Mouse (Mus musculus): ENCODE measurements around the gene Fgf13. TPM values are rescaled to one million over a fixed set of nuclear protein-coding genes. Genes with fewer than 3 reads are reported as not detected.

Fgf13 gene
- 104 and 105 TPM in 2 replicates for polyA plus RNA-seq (2012; rRNA removed)

DNA sequence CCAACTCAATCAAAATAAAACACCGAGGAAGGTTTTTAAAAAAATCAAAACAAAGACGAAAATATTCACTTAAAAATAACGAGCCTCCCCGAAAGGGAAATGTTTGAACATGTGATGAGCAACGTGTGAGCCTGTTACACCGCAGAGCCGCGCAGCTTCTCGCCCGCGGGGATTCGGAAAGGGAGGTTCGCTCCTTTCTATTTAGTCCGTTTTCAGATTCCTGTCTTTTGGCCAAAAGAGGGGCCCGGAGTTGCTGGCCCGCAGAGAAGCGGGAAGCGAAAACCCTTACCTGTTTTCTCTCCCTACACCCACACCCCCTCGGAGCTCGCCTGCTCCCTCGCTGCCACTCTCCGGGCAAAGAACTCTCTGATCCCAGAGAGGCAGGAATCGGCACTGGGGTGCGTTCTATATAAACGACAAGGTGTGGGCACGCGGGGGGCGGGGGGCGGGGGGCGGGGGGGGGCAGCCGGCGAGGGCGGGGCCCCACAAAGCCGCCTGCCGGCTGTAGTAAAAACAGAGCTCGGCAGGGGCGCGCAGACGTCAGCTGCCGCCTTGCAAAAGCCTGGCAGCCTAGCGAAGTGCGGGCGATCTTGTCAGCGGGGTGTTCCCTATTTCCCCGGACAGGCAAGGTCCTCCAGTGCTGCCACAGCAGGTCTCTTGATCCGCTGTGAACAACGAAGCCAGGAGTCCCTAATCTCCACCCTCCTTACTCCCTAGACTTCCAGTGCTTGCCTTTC lies at the start of gene Fgf13:
Fgf13 (minus strand) TSS at position 377 of the 737 bp plus-strand sequence.
- Histone ChIP-seq H3K27ac (ENCODE audit: insufficient read depth, low read length) (no peak within 1 kb of the TSS), H3K4me3 (ENCODE audit: insufficient read depth, low read length) (peak within 1 kb of the TSS; percentile 57), H3K4me1 (ENCODE audit: control insufficient read depth, insufficient read depth, low read length) (peaks cover 1% of the 10 kb centered on the region; the same call in 1 of the 2 replicates)
- TF ChIP-seq POLR2A (IDR thresholded peaks at IDR 0.05; ENCODE audit: extremely low read depth, insufficient read depth, low read length) (no peak), CTCF (IDR thresholded peaks at IDR 0.05; ENCODE audit: extremely low read depth, insufficient read depth, low read length) (no peak)

DNA sequence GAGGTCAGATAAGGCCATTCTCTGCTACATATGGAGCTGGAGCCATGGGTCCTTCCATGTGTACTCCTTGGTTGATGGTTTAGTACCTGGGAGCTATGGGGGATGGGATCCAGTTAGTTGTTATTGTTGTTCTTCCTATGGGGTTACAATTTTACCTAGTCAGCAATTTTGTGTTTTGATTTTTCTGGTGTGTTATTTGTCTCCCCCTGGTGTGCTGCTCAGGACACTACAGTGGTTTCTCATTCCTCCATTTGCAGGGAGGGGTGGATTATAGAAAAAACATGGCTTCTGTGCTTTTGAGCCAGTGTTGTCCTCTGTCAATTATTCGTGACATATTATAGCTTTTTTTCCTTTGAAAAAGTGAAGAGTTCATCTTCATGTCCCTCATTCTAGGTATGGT lies 38.7 kb upstream of the Fgf13 start:
- Histone ChIP-seq H3K4me3 (ENCODE audit: insufficient read depth, low read length) (no peak overlapping the region), H3K27ac (ENCODE audit: insufficient read depth, low read length) (no peak overlapping the region), H3K4me1 (ENCODE audit: control insufficient read depth, insufficient read depth, low read length) (no peaks in the 10 kb centered on the region)
- TF ChIP-seq POLR2A (IDR thresholded peaks at IDR 0.05; ENCODE audit: extremely low read depth, insufficient read depth, low read length) (no peak), CTCF (IDR thresholded peaks at IDR 0.05; ENCODE audit: extremely low read depth, insufficient read depth, low read length) (peak; percentile 23; the same call in 1 of the 2 replicates)

DNA sequence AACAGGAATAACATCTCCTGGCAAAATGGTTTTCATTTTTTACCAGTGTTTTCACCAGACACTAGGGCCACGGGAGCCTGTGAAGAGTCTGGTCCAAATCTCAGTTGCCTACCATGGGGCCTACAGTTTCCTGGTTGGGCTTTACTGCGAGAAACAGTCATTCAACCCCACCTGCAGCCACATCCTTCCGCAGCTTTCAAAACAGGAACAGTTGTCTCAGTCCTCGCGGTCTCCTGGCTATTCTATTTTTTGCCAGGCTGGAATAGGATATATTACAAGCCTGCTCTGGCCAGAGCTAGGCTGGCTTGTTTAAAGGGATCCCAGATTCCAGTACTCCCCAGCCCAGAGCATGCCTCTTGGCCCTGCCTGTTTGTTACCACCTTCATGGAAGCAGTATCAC lies 21.2 kb upstream of the Fgf13 start:
- no peak overlapping the region for H3K4me3 ChIP-seq (ENCODE audit: insufficient read depth, low read length)
- TF ChIP-seq CTCF (IDR thresholded peaks at IDR 0.05; ENCODE audit: extremely low read depth, insufficient read depth, low read length) (no peak), POLR2A (IDR thresholded peaks at IDR 0.05; ENCODE audit: extremely low read depth, insufficient read depth, low read length) (no peak)
- H3K27ac ChIP-seq (ENCODE audit: insufficient read depth, low read length) = no peak overlapping the region
- no peaks in the 10 kb centered on the region for H3K4me1 ChIP-seq (ENCODE audit: control insufficient read depth, insufficient read depth, low read length)

DNA sequence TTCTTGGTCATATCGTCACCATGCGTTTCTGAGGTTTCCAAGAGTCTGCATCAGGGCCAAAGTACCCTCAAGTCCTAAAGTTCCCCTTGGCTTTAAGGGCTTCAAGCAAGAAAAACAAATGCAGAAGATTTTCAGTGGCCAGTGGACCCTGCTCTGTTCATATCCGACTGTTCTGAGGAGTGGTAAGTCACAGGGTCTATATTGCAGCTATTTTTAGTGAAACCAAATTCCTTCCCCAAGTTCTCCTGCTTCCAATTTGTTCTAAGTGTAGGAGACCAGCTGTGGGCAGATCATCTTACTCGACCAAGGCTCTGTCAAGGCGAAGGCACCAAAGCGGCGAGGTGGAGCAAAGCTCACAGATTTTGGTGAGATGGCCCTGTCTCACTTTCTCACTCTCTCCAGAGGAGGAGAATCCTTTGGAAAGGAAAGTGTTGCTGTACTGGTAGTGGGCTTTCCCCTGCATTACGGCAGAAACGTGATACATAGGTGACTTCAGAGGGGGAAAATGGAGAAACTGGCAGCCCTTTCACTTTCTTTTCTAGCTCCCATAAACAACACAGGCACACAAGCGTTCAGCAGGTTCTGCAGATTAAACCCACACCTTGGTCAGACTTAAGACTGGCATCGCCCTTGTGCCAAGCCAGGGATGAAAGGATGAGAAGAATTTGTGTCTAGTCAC lies 17.8 kb upstream of the Fgf13 start:
- Histone ChIP-seq H3K4me3 (ENCODE audit: insufficient read depth, low read length) (no peak overlapping the region), H3K4me1 (ENCODE audit: control insufficient read depth, insufficient read depth, low read length) (no peaks in the 10 kb centered on the region), H3K27ac (ENCODE audit: insufficient read depth, low read length) (no peak overlapping the region)
- no peak for TF ChIP-seq POLR2A (IDR thresholded peaks at IDR 0.05; ENCODE audit: extremely low read depth, insufficient read depth, low read length)
- TF ChIP-seq CTCF (IDR thresholded peaks at IDR 0.05; ENCODE audit: extremely low read depth, insufficient read depth, low read length) = no peak

DNA sequence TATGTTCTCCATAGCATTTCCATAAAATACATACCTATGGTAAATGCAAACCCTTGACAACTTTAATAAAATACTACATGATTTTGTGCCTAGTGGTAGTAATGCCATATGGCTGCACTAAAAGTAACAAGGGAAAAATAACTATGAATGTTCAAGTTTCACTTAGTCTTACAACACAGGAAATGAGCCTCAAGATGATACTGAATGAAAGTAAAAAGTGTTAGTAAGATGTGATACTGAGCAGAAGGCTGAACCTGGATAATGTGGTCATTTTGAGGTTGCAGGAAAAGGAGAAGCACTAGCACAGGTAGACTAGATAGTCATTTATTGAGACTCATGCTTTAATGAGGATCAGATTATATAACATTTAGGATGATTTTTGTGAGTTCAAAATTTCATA lies 16.2 kb upstream of the Fgf13 start:
- Histone ChIP-seq H3K4me1 (ENCODE audit: control insufficient read depth, insufficient read depth, low read length) (no peaks in the 10 kb centered on the region), H3K27ac (ENCODE audit: insufficient read depth, low read length) (no peak overlapping the region), H3K4me3 (ENCODE audit: insufficient read depth, low read length) (no peak overlapping the region)
- no peak for TF ChIP-seq POLR2A (IDR thresholded peaks at IDR 0.05; ENCODE audit: extremely low read depth, insufficient read depth, low read length)
- TF ChIP-seq CTCF (IDR thresholded peaks at IDR 0.05; ENCODE audit: extremely low read depth, insufficient read depth, low read length) = no peak

DNA sequence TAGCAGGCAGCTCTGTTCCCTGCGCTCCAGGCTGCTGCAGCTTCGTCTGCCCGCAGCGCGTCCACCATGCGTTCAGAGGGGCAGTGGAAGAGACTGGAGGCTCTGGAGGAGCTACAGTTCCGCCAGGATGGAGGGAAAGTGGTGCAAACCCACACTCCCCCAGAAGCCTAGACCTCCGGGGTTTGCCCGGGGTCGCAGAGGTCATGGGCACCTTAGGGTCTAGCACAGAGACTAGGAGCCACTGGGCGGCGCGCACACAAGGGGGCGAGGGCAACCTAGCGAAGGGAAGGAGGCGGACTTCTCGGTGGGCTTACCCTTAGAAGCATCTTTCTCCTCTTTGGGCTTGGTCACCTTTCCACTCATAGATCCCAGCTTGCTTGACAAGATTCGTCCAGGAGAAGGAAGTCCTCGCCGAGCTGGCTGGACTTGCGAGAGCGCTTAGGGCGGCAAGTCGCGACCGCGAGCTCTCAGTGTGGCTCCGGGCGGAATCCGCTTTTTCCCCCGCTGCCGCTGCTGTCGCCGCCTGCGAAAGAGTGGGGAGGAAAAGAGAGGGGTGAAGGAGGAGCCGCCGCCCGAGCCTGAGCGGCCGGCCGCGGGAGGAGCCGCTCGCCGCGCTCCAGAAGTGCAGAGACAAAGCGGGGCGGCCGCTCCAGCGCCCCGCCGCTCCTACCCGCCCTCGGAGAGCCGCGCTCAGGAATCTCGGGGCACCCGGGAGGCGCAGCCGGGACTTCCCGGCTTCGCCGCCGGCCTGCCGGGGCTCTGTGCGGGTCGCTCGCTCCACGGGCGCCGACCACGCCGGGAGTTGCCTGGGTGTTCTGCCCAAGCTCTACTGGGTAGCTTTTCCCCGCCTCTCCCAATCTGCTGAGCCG lies 811 bp downstream of the Fgf13 start:
- Histone ChIP-seq H3K27ac (ENCODE audit: insufficient read depth, low read length) (no peak overlapping the region), H3K4me3 (ENCODE audit: insufficient read depth, low read length) (peak overlapping the region; percentile 57), H3K4me1 (ENCODE audit: control insufficient read depth, insufficient read depth, low read length) (peaks cover 1% of the 10 kb centered on the region; the same call in 1 of the 2 replicates)
- no peak for TF ChIP-seq POLR2A (IDR thresholded peaks at IDR 0.05; ENCODE audit: extremely low read depth, insufficient read depth, low read length)
- TF ChIP-seq CTCF (IDR thresholded peaks at IDR 0.05; ENCODE audit: extremely low read depth, insufficient read depth, low read length) = no peak

DNA sequence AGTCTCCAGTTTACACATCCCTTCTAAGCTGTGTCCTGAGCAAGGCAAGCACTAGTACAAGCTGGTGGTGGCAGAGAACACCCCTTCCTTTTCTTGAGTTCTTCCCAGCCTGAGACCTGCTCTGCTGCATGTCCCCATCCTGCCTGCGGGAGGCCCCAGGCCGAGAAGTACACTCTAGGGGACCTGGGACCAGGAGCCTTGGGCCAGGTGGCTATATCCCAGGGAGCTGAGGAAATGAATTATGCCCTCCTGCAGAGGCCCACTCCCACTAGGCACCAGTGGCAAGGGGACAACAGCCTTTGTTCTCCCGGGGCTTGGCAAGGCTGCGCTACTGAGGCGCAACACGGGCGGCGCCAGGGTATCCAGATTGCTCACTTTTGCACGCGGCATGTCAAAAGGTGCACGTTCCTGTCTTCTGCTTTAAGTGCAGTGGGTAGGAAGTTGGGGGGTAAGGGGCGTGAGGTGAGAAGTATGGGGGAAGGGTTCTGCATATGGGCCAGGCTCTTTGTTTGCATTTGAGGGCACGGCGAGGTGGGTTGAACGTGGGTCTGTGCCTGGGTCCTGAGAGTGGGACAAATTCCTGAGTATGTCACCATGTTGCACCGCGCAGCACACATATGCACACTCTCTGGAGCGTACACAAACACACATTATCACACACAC lies 1.7 kb downstream of the Fgf13 start:
- no peak for TF ChIP-seq POLR2A (IDR thresholded peaks at IDR 0.05; ENCODE audit: extremely low read depth, insufficient read depth, low read length)
- no peak for TF ChIP-seq CTCF (IDR thresholded peaks at IDR 0.05; ENCODE audit: extremely low read depth, insufficient read depth, low read length)
- Histone ChIP-seq H3K27ac (ENCODE audit: insufficient read depth, low read length) (no peak overlapping the region), H3K4me3 (ENCODE audit: insufficient read depth, low read length) (peak overlapping the region; percentile 57), H3K4me1 (ENCODE audit: control insufficient read depth, insufficient read depth, low read length) (peaks cover 1% of the 10 kb centered on the region; the same call in 1 of the 2 replicates)

DNA sequence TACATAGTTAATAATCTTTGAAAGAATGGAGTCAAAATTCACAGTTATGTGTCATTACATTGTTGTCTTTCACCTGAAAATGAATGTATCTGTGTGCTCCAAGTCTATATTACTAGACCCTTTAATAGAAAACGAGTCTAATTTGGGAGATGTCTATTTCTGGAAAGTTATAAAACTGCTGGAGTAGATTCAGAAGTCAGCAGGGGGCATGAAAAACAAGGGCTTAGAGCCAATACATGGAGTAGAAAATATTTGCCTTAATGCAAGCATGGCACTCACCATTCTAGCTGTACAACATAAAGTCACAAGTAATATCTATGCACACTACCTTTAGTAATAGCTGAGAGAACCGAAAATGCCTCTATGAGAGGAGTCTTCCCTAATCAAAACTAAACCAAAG lies 19.9 kb downstream of the Fgf13 start:
- Histone ChIP-seq H3K4me3 (ENCODE audit: insufficient read depth, low read length) (no peak overlapping the region), H3K4me1 (ENCODE audit: control insufficient read depth, insufficient read depth, low read length) (no peaks in the 10 kb centered on the region), H3K27ac (ENCODE audit: insufficient read depth, low read length) (no peak overlapping the region)
- no peak for TF ChIP-seq POLR2A (IDR thresholded peaks at IDR 0.05; ENCODE audit: extremely low read depth, insufficient read depth, low read length)
- no peak for TF ChIP-seq CTCF (IDR thresholded peaks at IDR 0.05; ENCODE audit: extremely low read depth, insufficient read depth, low read length)

DNA sequence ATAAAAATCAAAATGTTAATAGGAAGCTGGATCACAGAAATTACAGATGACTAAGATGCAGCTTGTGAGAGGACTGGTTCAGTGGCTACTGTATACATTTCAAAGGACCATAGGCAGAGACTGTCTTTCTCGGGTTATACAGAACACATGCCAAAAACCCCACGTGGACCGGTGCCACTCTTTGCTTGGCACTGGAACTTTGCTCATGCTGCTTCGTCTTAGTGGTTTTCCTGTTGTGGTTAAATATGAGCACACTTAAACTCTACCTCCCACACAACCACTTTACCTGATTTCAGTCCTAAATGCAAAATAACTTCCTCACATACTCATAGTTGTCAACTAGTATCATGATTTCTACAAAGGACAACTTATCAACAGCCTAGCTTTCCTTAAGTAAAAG lies 59.6 kb downstream of the Fgf13 start:
- H3K4me1 ChIP-seq (ENCODE audit: control insufficient read depth, insufficient read depth, low read length) = no peaks in the 10 kb centered on the region
- no peak overlapping the region for H3K4me3 ChIP-seq (ENCODE audit: insufficient read depth, low read length)
- no peak overlapping the region for H3K27ac ChIP-seq (ENCODE audit: insufficient read depth, low read length)
- no peak for TF ChIP-seq POLR2A (IDR thresholded peaks at IDR 0.05; ENCODE audit: extremely low read depth, insufficient read depth, low read length)
- no peak for TF ChIP-seq CTCF (IDR thresholded peaks at IDR 0.05; ENCODE audit: extremely low read depth, insufficient read depth, low read length)
